Mouse (Mus musculus) neural tube, embryonic 11.5 days (tissue): ENCODE results near the gene Treh. TPM values are rescaled to one million over a fixed set of nuclear protein-coding genes. Genes with fewer than 3 reads are reported as not detected.

Source experiments
- ATAC-seq: fragments of 200-750 bp; cut with Nextera tagmentation; 2 replicates; pipeline ENCODE4 v1.8.0; 2017; ENCODE audit warnings: moderate number of reproducible peaks, mild to moderate bottlenecking, moderate TSS enrichment, moderate library complexity; ENCODE audit not compliant: insufficient read depth, low FRiP score, low TSS enrichment
- DNase-seq: peaks from one replicate; pipeline ENCODE4 v3.0.0-alpha.2; 2015; ENCODE audit warnings: low spot score
- H3K27ac ChIP-seq: fragments of 300-500 bp; sonication (generic); 2 replicates; pipeline ENCODE4 v1.5.1; 2014; ENCODE audit warnings: low read depth, mild to moderate bottlenecking, low read length
- H3K27me3 ChIP-seq: fragments of 300-500 bp; sonication (generic); 2 replicates; pipeline ENCODE4 v1.6.1; 2014; ENCODE audit warnings: mild to moderate bottlenecking, low read length, mixed read lengths; ENCODE audit not compliant: control insufficient read depth, insufficient read depth
- H3K36me3 ChIP-seq: fragments of 300-500 bp; sonication (generic); 2 replicates; pipeline ENCODE4 v1.6.1; 2014; ENCODE audit warnings: mild to moderate bottlenecking, low read length, moderate library complexity, mixed read lengths; ENCODE audit not compliant: control insufficient read depth, insufficient read depth
- H3K4me1 ChIP-seq: fragments of 300-500 bp; sonication (generic); 2 replicates; pipeline ENCODE4 v1.6.1; 2014; ENCODE audit warnings: low read length, mixed read lengths; ENCODE audit not compliant: control insufficient read depth, insufficient read depth
- H3K4me2 ChIP-seq: fragments of 300-500 bp; sonication (generic); 2 replicates; pipeline ENCODE4 v1.6.1; 2014; ENCODE audit warnings: low read depth, mild to moderate bottlenecking, moderate library complexity
- H3K4me3 ChIP-seq: fragments of 300-500 bp; sonication (generic); 2 replicates; pipeline ENCODE4 v1.5.1; 2014; ENCODE audit warnings: low read depth, low read length
- H3K9ac ChIP-seq: fragments of 300-500 bp; sonication (generic); 2 replicates; pipeline ENCODE4 v1.6.1; 2014; ENCODE audit warnings: mild to moderate bottlenecking, low read length
- H3K9me3 ChIP-seq: fragments of 300-500 bp; sonication (generic); 2 replicates; pipeline ENCODE4 v1.6.1; 2016; ENCODE audit warnings: low read length; ENCODE audit not compliant: control insufficient read depth
- WGBS: fragments of 180-500 bp; shearing (Covaris S2); extraction: QIAGEN DNeasy Blood & Tissue Kit; methylation state at CpG from one replicate; pipeline ENCODE4 v1.1.7; 2014; 5-methylcytosine and 5-hydroxymethylcytosine counted together
- polyA plus RNA-seq: library from polyadenylated mRNA; unstranded; fragments of >200 nt; fragmentation: Nextera tagmentation; extraction: Ambion mirVana; gene quantifications from 2 replicates; pipeline ENCODE4 v1.2.1, GENCODE M21; 2014

Treh gene
- polyA plus RNA-seq, 1 experiment from 2014 or later = not detected

DNA sequence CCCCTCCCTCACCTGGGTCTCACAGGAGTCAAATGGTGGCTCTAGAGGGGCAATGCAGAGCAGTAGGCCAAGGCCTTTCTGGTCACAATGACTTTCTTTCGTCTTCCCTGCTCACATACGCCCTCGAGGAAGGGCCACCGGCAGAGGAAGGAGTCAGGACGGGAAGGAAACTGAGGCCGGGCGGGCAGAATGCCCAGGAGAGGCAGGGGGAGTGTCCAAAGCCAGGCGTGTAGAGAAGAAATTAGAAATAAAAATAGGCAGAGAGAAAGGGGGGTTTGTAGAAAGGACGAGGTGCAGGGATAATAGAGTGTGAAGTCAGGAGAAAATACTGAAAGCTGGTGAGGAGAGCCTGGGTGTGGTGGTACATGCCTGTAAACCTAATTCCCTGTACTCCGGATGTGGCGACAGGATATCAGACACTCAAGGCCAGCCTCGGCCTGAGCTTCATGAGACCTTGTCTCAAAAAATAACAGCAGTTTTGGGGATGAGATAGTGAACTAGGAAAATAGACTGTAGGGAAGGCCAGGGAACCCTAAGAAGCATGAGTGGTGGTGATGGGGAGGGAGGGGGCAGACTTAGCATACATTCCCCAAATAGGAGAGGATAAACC, 60.0 kb downstream of the Treh start:
- H3K4me2 ChIP-seq = peak overlapping the region; percentile 98
- H3K9ac ChIP-seq = peak overlapping the region; percentile 66
- H3K27ac ChIP-seq = peak overlapping the region; percentile 27; the same call in 1 of the 2 replicates
- H3K4me3 ChIP-seq = peak overlapping the region; percentile 65; the same call in 1 of the 2 replicates
- H3K27me3 ChIP-seq = 0 out of 2 replicates have a peak, but pooled peaks cover 2% of the 10 kb centered on the region
- H3K36me3 ChIP-seq = no peaks in the 10 kb centered on the region
- no peak for DNase-seq
- no peaks in the 10 kb centered on the region for H3K9me3 ChIP-seq
- no peak for ATAC-seq
- 59% methylated on average over 12 of the region's 12 CpGs for WGBS
- H3K4me1 ChIP-seq = peaks cover 14% of the 10 kb centered on the region

DNA sequence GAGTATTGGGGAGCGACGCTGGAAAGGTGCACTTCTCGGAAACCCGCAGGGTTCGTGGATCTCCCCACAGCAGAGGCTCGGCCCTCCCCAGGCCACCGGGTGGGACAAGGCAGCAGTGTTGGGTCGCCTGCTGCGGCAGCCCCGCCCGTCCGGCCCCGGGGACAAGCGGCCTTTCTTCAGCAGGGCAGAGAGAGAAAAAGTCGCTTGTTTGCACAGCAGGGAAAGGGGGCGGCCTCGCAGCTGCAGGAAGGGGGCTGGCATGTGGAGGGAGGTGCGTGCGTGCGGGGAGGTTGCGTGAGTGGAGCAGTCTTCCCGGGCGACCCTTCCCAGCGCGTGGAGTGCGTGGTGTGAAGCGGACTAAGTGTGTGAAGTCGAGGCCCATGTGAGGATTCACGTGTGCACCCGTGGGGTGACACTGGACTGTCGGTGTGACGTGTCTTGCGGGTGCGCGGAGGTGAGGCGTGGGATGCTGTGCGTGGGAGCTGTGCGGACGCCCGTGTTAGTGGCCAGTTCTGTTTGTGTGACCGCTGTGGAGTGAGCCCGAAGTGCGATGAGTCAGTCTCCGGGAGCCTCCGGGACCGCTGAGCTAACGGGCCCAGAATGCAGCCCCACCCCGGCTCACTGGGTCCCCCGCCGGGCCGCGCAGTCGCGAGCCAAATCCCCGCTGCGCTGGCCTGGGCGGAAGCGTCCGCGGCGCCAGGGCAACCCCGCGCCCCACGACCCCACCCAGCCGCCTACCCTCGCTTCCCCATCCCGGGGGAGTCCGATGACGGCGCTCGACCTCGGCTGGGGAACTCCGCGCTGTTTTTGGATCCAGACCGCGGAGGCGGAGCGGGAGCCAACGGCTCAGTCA, 60.9 kb downstream of the Treh start:
- 0 out of 2 replicates have a peak, but pooled peaks cover 2% of the 10 kb centered on the region for H3K27me3 ChIP-seq
- ATAC-seq (peak; percentile 57), DNase-seq (peak; percentile 56)
- H3K4me2 ChIP-seq = peak overlapping the region; percentile 98
- peak overlapping the region; percentile 27; the same call in 1 of the 2 replicates for H3K27ac ChIP-seq
- WGBS = under 1% methylated on average over 74 of the region's 79 CpGs
- no peaks in the 10 kb centered on the region for H3K9me3 ChIP-seq
- H3K36me3 ChIP-seq = no peaks in the 10 kb centered on the region
- H3K4me1 ChIP-seq = peaks cover 14% of the 10 kb centered on the region
- H3K4me3 ChIP-seq = peak overlapping the region; percentile 65
- peak overlapping the region; percentile 66 for H3K9ac ChIP-seq

DNA sequence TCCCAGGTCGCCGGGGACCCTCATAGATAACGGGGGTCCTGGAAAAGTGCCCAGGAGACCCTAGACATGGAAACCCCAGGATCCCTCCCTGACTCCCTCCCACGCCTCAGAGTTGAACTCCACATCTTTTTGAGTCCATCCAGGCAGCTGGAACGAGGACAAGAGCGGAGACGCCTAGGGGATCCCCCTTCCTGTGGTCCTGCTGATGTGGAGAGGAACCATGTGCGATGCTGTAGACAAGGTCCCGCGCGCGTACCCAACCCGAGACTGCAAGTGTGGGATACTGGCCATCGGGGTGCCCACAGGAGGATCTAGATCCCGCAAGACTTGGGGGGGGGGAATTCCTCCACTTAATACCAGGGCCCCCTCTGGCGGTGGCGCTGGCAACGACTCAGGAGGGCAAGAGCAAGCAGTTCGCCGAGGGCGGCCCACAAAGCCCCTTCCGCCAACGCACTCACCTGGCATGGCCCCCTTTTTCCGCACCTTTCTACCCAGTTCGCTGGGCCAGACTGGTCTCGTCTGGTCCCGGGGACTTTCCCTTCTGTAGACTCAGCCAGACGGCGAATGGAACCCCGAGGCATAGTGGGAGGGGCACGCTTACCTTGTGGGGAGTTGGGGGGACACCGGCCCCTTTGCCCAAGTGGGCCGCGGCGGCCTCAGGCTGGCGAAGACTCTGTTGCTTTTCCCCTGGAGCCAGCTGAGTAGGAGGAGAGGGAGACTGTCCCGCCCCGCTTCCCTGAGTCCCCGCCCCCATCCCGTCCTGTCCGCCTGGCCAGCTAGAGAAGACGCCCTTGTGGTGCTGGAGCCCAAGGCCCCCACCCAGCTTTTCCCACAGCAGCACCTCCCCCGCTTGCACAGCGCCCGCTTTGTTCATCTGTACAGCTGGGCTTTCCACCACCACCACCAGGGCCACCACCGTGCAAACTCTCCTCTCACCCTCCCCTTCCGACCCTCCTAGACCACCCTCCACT, 61.8 kb downstream of the Treh start, which contains the start of gene Phldb1:
TSS of gene Phldb1 (minus strand) at position 675 of the 971 bp plus-strand sequence.
- Histone ChIP-seq H3K4me3 (peak within 1 kb of the TSS; percentile 65), H3K9me3 (no peaks in the 10 kb centered on the region), H3K27ac (peak within 1 kb of the TSS; percentile 39; the same call in 1 of the 2 replicates), H3K27me3 (0 out of 2 replicates have a peak, but pooled peaks cover 2% of the 10 kb centered on the region), H3K4me1 (peaks cover 14% of the 10 kb centered on the region), H3K9ac (peak within 1 kb of the TSS; percentile 66), H3K36me3 (no peaks in the 10 kb centered on the region), H3K4me2 (peak within 1 kb of the TSS; percentile 98)
- whole genome bisulfite sequencing = under 1% methylated on average over 47 of the region's 47 CpGs
- ATAC-seq (peak; percentile 79), DNase-seq (peak; percentile 78)

DNA sequence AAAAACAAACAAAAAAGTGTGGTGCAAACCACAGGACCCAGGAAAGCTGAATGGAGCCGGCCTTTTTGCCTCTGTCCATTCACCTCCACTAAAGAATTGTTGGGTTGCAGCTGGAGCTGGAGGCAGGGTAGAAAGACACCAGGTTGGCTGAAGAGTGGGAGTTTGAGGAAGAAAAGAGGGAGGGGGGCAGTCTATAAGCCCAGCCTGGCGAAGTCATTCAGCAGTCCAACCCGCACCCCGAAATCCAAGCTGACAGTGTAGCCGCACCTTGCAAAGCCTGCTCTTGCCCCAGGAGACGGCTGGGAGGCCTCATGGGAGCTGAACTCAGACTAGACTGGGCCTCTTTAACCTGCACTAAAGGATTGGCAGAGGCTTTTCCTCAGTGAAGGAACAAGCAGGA, 62.9 kb downstream of the Treh start:
- Histone ChIP-seq H3K27ac (no peak overlapping the region), H3K4me1 (peaks cover 14% of the 10 kb centered on the region), H3K27me3 (0 out of 2 replicates have a peak, but pooled peaks cover 2% of the 10 kb centered on the region), H3K9ac (no peak overlapping the region), H3K4me2 (no peak overlapping the region), H3K9me3 (no peaks in the 10 kb centered on the region), H3K36me3 (no peaks in the 10 kb centered on the region), H3K4me3 (no peak overlapping the region)
- 73% methylated on average over 6 of the region's 6 CpGs for WGBS
- no peak for DNase-seq
- no peak for ATAC-seq

Other genes with a start within 250 kb of the Treh start
- gene Foxr1, start 232.1 kb upstream of the Treh start, polyA plus RNA-seq = not detected in 2 replicates
- 0.29 TPM in 1 of 2 replicates, not detected in the other for gene Upk2, start 218.3 kb upstream of the Treh start, polyA plus RNA-seq
- 8.0 and 8.8 TPM in 2 replicates for gene Bcl9l, start 190.4 kb upstream of the Treh start, polyA plus RNA-seq
- gene Cxcr5, start 111.4 kb upstream of the Treh start, polyA plus RNA-seq = not detected in 2 replicates
- gene Ddx6, start 68.3 kb upstream of the Treh start, polyA plus RNA-seq = 11.6 and 11.9 TPM in 2 replicates
- gene Phldb1, start 62.0 kb downstream of the Treh start, polyA plus RNA-seq = 44.3 and 47.7 TPM in 2 replicates
- 211 and 214 TPM in 2 replicates for gene Arcn1, start 94.6 kb downstream of the Treh start, polyA plus RNA-seq
- gene Ift46, start 94.7 kb downstream of the Treh start, polyA plus RNA-seq = 144 and 145 TPM in 2 replicates
- 3.1 and 3.3 TPM in 2 replicates for gene Tmem25, start 126.1 kb downstream of the Treh start, polyA plus RNA-seq
- gene Ttc36, start 129.8 kb downstream of the Treh start, polyA plus RNA-seq = not detected in 2 replicates
- gene Kmt2a, start 208.1 kb downstream of the Treh start, polyA plus RNA-seq = 13.4 and 13.5 TPM in 2 replicates
- 555 and 597 TPM in 2 replicates for gene Atp5l, start 247.5 kb downstream of the Treh start, polyA plus RNA-seq